7 mouse cellular contexts compared by ENCODE assay signal in genomic region chr15:60824751-60825227, GRCm38 (mm10). TPM values are rescaled to one million over a fixed set of nuclear protein-coding genes. Genes with fewer than 3 reads are reported as not detected.
DNase-seq lines count a peak whose midpoint lies in the region; ATAC-seq and TF ChIP-seq lines count a peak whose summit lies in the region.

No protein-coding gene starts in this region.

- peak overlapping the region; percentile 96 for H3K27ac ChIP-seq in bone marrow macrophage, adult 2 months (ENCODE audit: insufficient read depth, low read depth, low read length)
- peak overlapping the region; percentile 95 for H3K27ac ChIP-seq in embryonic facial prominence, embryonic 15.5 days (replicated peaks)
- H3K27ac ChIP-seq in heart, embryonic 10.5 days = peak overlapping the region; percentile 91
- H3K27ac ChIP-seq in kidney, embryonic 15.5 days = peak overlapping the region; percentile 95
- peak overlapping the region; percentile 89 for H3K27ac ChIP-seq in limb, embryonic 15.5 days
- H3K27ac ChIP-seq in midbrain, postnatal 0 days (ENCODE audit: low read depth, low read length) = peak overlapping the region; percentile 75

- no peaks in the 10 kb centered on the region for H3K9me3 ChIP-seq in embryonic facial prominence, embryonic 15.5 days (replicated peaks)
- H3K9me3 ChIP-seq in heart, embryonic 10.5 days = no peaks in the 10 kb centered on the region
- H3K9me3 ChIP-seq in kidney, embryonic 15.5 days (replicated peaks) = no peaks in the 10 kb centered on the region
- no peaks in the 10 kb centered on the region for H3K9me3 ChIP-seq in limb, embryonic 15.5 days
- H3K9me3 ChIP-seq in midbrain, postnatal 0 days (ENCODE audit: low read length) = no peaks in the 10 kb centered on the region

- 0% methylated on average over 31 of the region's 32 CpGs for WGBS in embryonic facial prominence, embryonic 15.5 days
- WGBS in heart, embryonic 10.5 days = under 1% methylated on average over 32 of the region's 32 CpGs
- under 1% methylated on average over 32 of the region's 32 CpGs for WGBS in kidney, embryonic 15.5 days
- under 1% methylated on average over 32 of the region's 32 CpGs for WGBS in limb, embryonic 15.5 days
- WGBS in midbrain, postnatal 0 days = 0% methylated on average over 26 of the region's 32 CpGs

- H3K36me3 ChIP-seq in embryonic facial prominence, embryonic 15.5 days = no peaks in the 10 kb centered on the region
- 0 out of 2 replicates have a peak, but pooled peaks cover 4% of the 10 kb centered on the region for H3K36me3 ChIP-seq in heart, embryonic 10.5 days
- peaks cover 4% of the 10 kb centered on the region; the same call in 1 of the 2 replicates for H3K36me3 ChIP-seq in kidney, embryonic 15.5 days
- no peaks in the 10 kb centered on the region for H3K36me3 ChIP-seq in limb, embryonic 15.5 days
- H3K36me3 ChIP-seq in midbrain, postnatal 0 days (ENCODE audit: insufficient read depth, low read length) = no peaks in the 10 kb centered on the region

- H3K4me3 ChIP-seq in bone marrow macrophage, adult 2 months (ENCODE audit: insufficient read depth, low read length) = peak overlapping the region; percentile 89
- peak overlapping the region; percentile 75 for H3K4me3 ChIP-seq in embryonic facial prominence, embryonic 15.5 days (replicated peaks)
- H3K4me3 ChIP-seq in heart, embryonic 10.5 days = peak overlapping the region; percentile 85
- H3K4me3 ChIP-seq in kidney, embryonic 15.5 days (replicated peaks) = peak overlapping the region; percentile 74
- peak overlapping the region; percentile 72 for H3K4me3 ChIP-seq in limb, embryonic 15.5 days
- peak overlapping the region; percentile 85 for H3K4me3 ChIP-seq in midbrain, postnatal 0 days (ENCODE audit: low read depth, low read length)

- peak overlapping the region; percentile 98 for H3K4me2 ChIP-seq in embryonic facial prominence, embryonic 15.5 days (replicated peaks)
- H3K4me2 ChIP-seq in kidney, embryonic 15.5 days = peak overlapping the region; percentile 88
- H3K4me2 ChIP-seq in limb, embryonic 15.5 days = peak overlapping the region; percentile 99
- H3K4me2 ChIP-seq in midbrain, postnatal 0 days (ENCODE audit: low read depth, low read length, poor library complexity, severe bottlenecking) = peak overlapping the region; percentile 98

- peak; percentile 96 for DNase-seq in heart, embryonic 10.5 days (ENCODE audit: low spot score)
- peak; percentile 96 for DNase-seq in midbrain, postnatal 0 days (ENCODE audit: low spot score)
- DNase-seq in spleen, postnatal 10 days (ENCODE audit: low spot score in 2 of 2) = peak; percentile 62 to 90

- peaks cover 4% of the 10 kb centered on the region for H3K4me1 ChIP-seq in bone marrow macrophage, adult 2 months (ENCODE audit: control insufficient read depth, insufficient read depth, low read length)
- H3K4me1 ChIP-seq in embryonic facial prominence, embryonic 15.5 days = 0 out of 2 replicates have a peak, but pooled peaks cover 7% of the 10 kb centered on the region
- H3K4me1 ChIP-seq in heart, embryonic 10.5 days = peaks cover 17% of the 10 kb centered on the region
- peaks cover 36% of the 10 kb centered on the region for H3K4me1 ChIP-seq in kidney, embryonic 15.5 days
- peaks cover 19% of the 10 kb centered on the region for H3K4me1 ChIP-seq in limb, embryonic 15.5 days
- H3K4me1 ChIP-seq in midbrain, postnatal 0 days (ENCODE audit: insufficient read depth, low read length) = no peaks in the 10 kb centered on the region; the same call in 1 of the 2 replicates

- H3K27me3 ChIP-seq in embryonic facial prominence, embryonic 15.5 days = no peaks in the 10 kb centered on the region
- no peaks in the 10 kb centered on the region for H3K27me3 ChIP-seq in heart, embryonic 10.5 days (ENCODE audit: insufficient read depth, poor library complexity, severe bottlenecking)
- no peaks in the 10 kb centered on the region for H3K27me3 ChIP-seq in kidney, embryonic 15.5 days
- H3K27me3 ChIP-seq in limb, embryonic 15.5 days = no peaks in the 10 kb centered on the region
- H3K27me3 ChIP-seq in midbrain, postnatal 0 days (ENCODE audit: insufficient read depth, low read length) = no peaks in the 10 kb centered on the region

- H3K9ac ChIP-seq in embryonic facial prominence, embryonic 15.5 days = peak overlapping the region; percentile 61
- H3K9ac ChIP-seq in kidney, embryonic 15.5 days = peak overlapping the region; percentile 81
- H3K9ac ChIP-seq in limb, embryonic 15.5 days = peak overlapping the region; percentile 51
- H3K9ac ChIP-seq in midbrain, postnatal 0 days (replicated peaks; ENCODE audit: low read length, poor library complexity, severe bottlenecking) = peak overlapping the region; percentile 74

- ATAC-seq in embryonic facial prominence, embryonic 15.5 days (ENCODE audit: insufficient number of reproducible peaks, low FRiP score, low TSS enrichment, low read depth) = peak; percentile 91
- ATAC-seq in kidney, embryonic 15.5 days (replicated peaks; ENCODE audit: low FRiP score) = peak; percentile 91
- peak; percentile 87 for ATAC-seq in limb, embryonic 15.5 days (ENCODE audit: insufficient number of reproducible peaks, low FRiP score, low TSS enrichment, low read depth)
- ATAC-seq in midbrain, postnatal 0 days (ENCODE audit: low FRiP score) = peak; percentile 88

- no peak for TF ChIP-seq CTCF in bone marrow macrophage, adult 2 months (IDR thresholded peaks at IDR 0.05; ENCODE audit: low read depth, low read length)
- peak; percentile 69 for TF ChIP-seq CTCF in midbrain, postnatal 0 days (IDR thresholded peaks at IDR 0.05)

- peak; percentile 5; the same call in 1 of the 2 replicates for TF ChIP-seq POLR2A in bone marrow macrophage, adult 2 months (IDR thresholded peaks at IDR 0.05; ENCODE audit: borderline replicate concordance, low read depth, low read length)

RNA-seq across cellular contexts. Expression of gene Fam84b, which starts 28.8 kb away (rescaled TPM):
- 13.6 and 15.7 TPM in 2 replicates for polyA plus RNA-seq in bone marrow macrophage, adult 2 months (2012; ENCODE audit: insufficient read depth, insufficient read length, missing spikeins)
- 8.5 and 10.1 TPM in 2 replicates for polyA plus RNA-seq in embryonic facial prominence, embryonic 15.5 days (2015; fragmentation: Nextera tagmentation; extraction: Ambion mirVana)
- polyA plus RNA-seq in heart, embryonic 10.5 days (2016; fragmentation: Nextera tagmentation; extraction: Ambion mirVana) = 12.5 and 12.7 TPM in 2 replicates
- 23.5 and 24.9 TPM in 2 replicates for polyA plus RNA-seq in kidney, embryonic 15.5 days (2015; fragmentation: Nextera tagmentation; extraction: Ambion mirVana)
- polyA plus RNA-seq in limb, embryonic 15.5 days (2015; fragmentation: Nextera tagmentation; extraction: Ambion mirVana) = 7.3 and 8.7 TPM in 2 replicates
- 15.4 and 16.6 TPM in 2 replicates for total RNA-seq in midbrain, postnatal 0 days (2014; rRNA removed)
- polyA plus RNA-seq in midbrain, postnatal 0 days (2015; fragmentation: Nextera tagmentation; extraction: Ambion mirVana) = 4.1 and 5.2 TPM in 2 replicates

Comparison
In these comparisons a context has a peak if more than half of its experiments do, and no peak if none do; other contexts are left out.
1. Peak in every context shown above with its lines: DNase-seq, ATAC-seq, H3K4me3 ChIP-seq and H3K27ac ChIP-seq.